Mouse (Mus musculus) CD8-positive naive resting alpha-beta T cell, adult 2 months (primary cell): ENCODE results near the gene Rnf207.

Experiments used
- DNase-seq, 2 experiments: peaks; one replicate each; pipeline ENCODE4 v3.0.0; 2022; ENCODE audit warnings: low read depth in 2 of 2, low spot score in 2 of 2

Gene Rnf207

GRCm38 (mm10) chr4:152332952-152333351 is 14.2 kb upstream of the Rnf207 start:
- peak in 1 of 2 experiments; percentile 39 for DNase-seq

GRCm38 (mm10) chr4:152328691-152329090 is 9.9 kb upstream of the Rnf207 start:
- peak in 1 of 2 experiments; percentile 43 for DNase-seq

GRCm38 (mm10) chr4:152326543-152326942 is 7.8 kb upstream of the Rnf207 start:
- no peak for DNase-seq

GRCm38 (mm10) chr4:152325574-152326411 is 7.0 kb upstream of the Rnf207 start, which contains the start of gene Rpl22:
Gene Rpl22, plus strand, starts transcription at chr4:152325742.
- DNase-seq: peak; percentile 91 to 93

GRCm38 (mm10) chr4:152324641-152325562 is 6.1 kb upstream of the Rnf207 start:
- no peak for DNase-seq

- no peak for DNase-seq
These were observed 2.7 kb upstream of the Rnf207 start for GRCm38 (mm10) chr4:152321464-152321863.

GRCm38 (mm10) chr4:152317631-152318033 is 1.2 kb downstream of the Rnf207 start:
- DNase-seq: no peak

- no peak for DNase-seq
These were observed 3.1 kb downstream of the Rnf207 start for GRCm38 (mm10) chr4:152315498-152316213.

GRCm38 (mm10) chr4:152313934-152314333 is 4.9 kb downstream of the Rnf207 start:
- peak in 1 of 2 experiments; percentile 20 for DNase-seq

GRCm38 (mm10) chr4:152313211-152313632 is 5.6 kb downstream of the Rnf207 start:
- no peak for DNase-seq

- DNase-seq: no peak
These were observed 6.6 kb downstream of the Rnf207 start for GRCm38 (mm10) chr4:152312186-152312585.

GRCm38 (mm10) chr4:152307542-152307941 is 11.3 kb downstream of the Rnf207 start:
- DNase-seq: no peak

- DNase-seq: no peak
These were observed 12.8 kb downstream of the Rnf207 start for GRCm38 (mm10) chr4:152305991-152306390.

GRCm38 (mm10) chr4:152304685-152305084 is 14.1 kb downstream of the Rnf207 start:
- no peak for DNase-seq

- no peak for DNase-seq
These were observed 15.6 kb downstream of the Rnf207 start for GRCm38 (mm10) chr4:152303172-152303571.

- DNase-seq: no peak
These were observed 16.8 kb downstream of the Rnf207 start for GRCm38 (mm10) chr4:152302012-152302411.

- DNase-seq: no peak
These were observed 18.4 kb downstream of the Rnf207 start for GRCm38 (mm10) chr4:152300375-152300774.

GRCm38 (mm10) chr4:152298836-152299235 is 20.0 kb downstream of the Rnf207 start:
- DNase-seq: no peak

- DNase-seq: peak; percentile 99
These were observed 21.6 kb downstream of the Rnf207 start, which contains the start of gene Icmt for GRCm38 (mm10) chr4:152296874-152297861. Gene Icmt, plus strand, starts transcription at chr4:152297227.

GRCm38 (mm10) chr4:152296371-152296770 is 22.4 kb downstream of the Rnf207 start:
- no peak for DNase-seq
